Mouse (Mus musculus): ENCODE measurements around the gene Ski. TPM values are rescaled to one million over a fixed set of nuclear protein-coding genes. Genes with fewer than 3 reads are reported as not detected.

Ski gene
- polyA plus RNA-seq, 1 experiment: 55.2 TPM

- no peak for DNase-seq (ENCODE audit: low read depth)
- no peak for TF ChIP-seq CTCF (IDR thresholded peaks at IDR 0.05; ENCODE audit: borderline replicate concordance, extremely low read depth, insufficient read depth, insufficient read length)
- no peak for TF ChIP-seq POLR2A (IDR thresholded peaks at IDR 0.05; ENCODE audit: borderline replicate concordance, extremely low read depth, insufficient read depth, insufficient read length, poor library complexity, severe bottlenecking)
Measured at GRCm38 (mm10) chr4:155109471-155109870, 112.9 kb downstream of the Ski start.

DNA sequence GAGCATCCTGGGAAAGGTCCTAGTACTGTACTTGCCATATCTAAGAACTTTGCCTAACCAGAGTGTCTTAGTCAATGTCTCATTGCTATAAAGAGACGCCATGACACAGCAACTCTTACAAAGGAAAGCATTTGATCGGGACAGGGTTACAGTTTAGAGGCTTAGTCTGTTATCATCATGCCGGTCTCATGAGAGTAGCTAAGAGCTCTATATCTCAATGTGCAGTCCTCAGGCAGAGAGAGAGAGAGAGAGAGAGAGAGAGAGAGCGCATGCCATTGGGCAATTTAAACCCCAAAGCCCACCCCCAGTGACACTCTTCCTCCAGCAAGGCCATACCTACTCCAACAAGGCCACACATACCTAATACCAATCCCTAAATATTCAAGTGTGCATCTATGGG lies 114.5 kb downstream of the Ski start:
- TF ChIP-seq CTCF (IDR thresholded peaks at IDR 0.05; ENCODE audit: borderline replicate concordance, extremely low read depth, insufficient read depth, insufficient read length) (no peak), POLR2A (IDR thresholded peaks at IDR 0.05; ENCODE audit: borderline replicate concordance, extremely low read depth, insufficient read depth, insufficient read length, poor library complexity, severe bottlenecking) (no peak)
- no peak for DNase-seq (ENCODE audit: low read depth)

Other genes starting within 250 kb of the Ski start
- gene Plch2, start 165.8 kb downstream of the Ski start, polyA plus RNA-seq (2012; rRNA removed): 33.7 and 37.6 TPM in 2 replicates
- 19.2 and 27.0 TPM in 2 replicates for gene Pex10, start 155.6 kb downstream of the Ski start, polyA plus RNA-seq (2012; rRNA removed)
- gene Rer1, start 136.2 kb downstream of the Ski start, polyA plus RNA-seq (2012; rRNA removed): 84.0 and 95.7 TPM in 2 replicates
- gene Morn1, start 136.0 kb downstream of the Ski start, polyA plus RNA-seq (2012; rRNA removed): 8.0 and 12.6 TPM in 2 replicates
- gene Faap20, start 27.2 kb upstream of the Ski start, polyA plus RNA-seq (2012; rRNA removed): 71.9 and 96.0 TPM in 2 replicates
- 73.8 and 80.3 TPM in 2 replicates for gene Prkcz, start 138.8 kb upstream of the Ski start, polyA plus RNA-seq (2012; rRNA removed)
- gene Gabrd, start 175.5 kb upstream of the Ski start, polyA plus RNA-seq (2012; rRNA removed): 0.36 and 1.2 TPM in 2 replicates
- gene Cfap74, start 186.6 kb upstream of the Ski start, polyA plus RNA-seq (2012; rRNA removed): 4.3 and 5.1 TPM in 2 replicates
- gene Tmem52, start 246.5 kb upstream of the Ski start, polyA plus RNA-seq (2012; rRNA removed): 0.23 and 0.39 TPM in 2 replicates